Mouse (Mus musculus) limb, embryonic 15.5 days (tissue): ENCODE measurements around the gene Ep300. TPM values are rescaled to one million over a fixed set of nuclear protein-coding genes. Genes with fewer than 3 reads are reported as not detected.

Source experiments
- ATAC-seq: fragments of 200-750 bp; cut with Nextera tagmentation; 2 replicates; pipeline ENCODE4 v1.8.0; 2017; ENCODE audit warnings: low read depth, moderate TSS enrichment; ENCODE audit not compliant: insufficient number of reproducible peaks, low FRiP score, low TSS enrichment
- H3K27ac ChIP-seq: fragments of 300-500 bp; sonication (generic); 2 replicates; pipeline ENCODE4 v1.5.1; 2015; ENCODE audit warnings: moderate library complexity, mild to moderate bottlenecking, inconsistent platforms
- H3K27me3 ChIP-seq: fragments of 300-500 bp; sonication (generic); 2 replicates; pipeline ENCODE4 v1.6.1; 2015; ENCODE audit warnings: inconsistent platforms
- H3K36me3 ChIP-seq: fragments of 300-500 bp; sonication (generic); 2 replicates; pipeline ENCODE4 v1.6.1; 2015; ENCODE audit warnings: inconsistent platforms
- H3K4me1 ChIP-seq: fragments of 300-500 bp; sonication (generic); 2 replicates; pipeline ENCODE4 v1.6.1; 2015; ENCODE audit warnings: inconsistent platforms
- H3K4me2 ChIP-seq: fragments of 300-500 bp; sonication (generic); 2 replicates; pipeline ENCODE4 v1.6.1; 2015; ENCODE audit warnings: mild to moderate bottlenecking, inconsistent platforms
- H3K4me3 ChIP-seq: fragments of 300-500 bp; sonication (generic); 2 replicates; pipeline ENCODE4 v1.5.1; 2015; ENCODE audit warnings: mild to moderate bottlenecking, inconsistent platforms
- H3K9ac ChIP-seq: fragments of 300-500 bp; sonication (generic); 2 replicates; pipeline ENCODE4 v1.6.1; 2015; ENCODE audit warnings: inconsistent platforms
- H3K9me3 ChIP-seq: fragments of 300-500 bp; sonication (generic); 2 replicates; pipeline ENCODE4 v1.6.1; 2016; ENCODE audit warnings: inconsistent platforms
- WGBS: fragments of 180-500 bp; shearing (Covaris S2); methylation state at CpG from one replicate; pipeline ENCODE4 v1.1.7; 2015; 5-methylcytosine and 5-hydroxymethylcytosine counted together
- polyA plus RNA-seq: library from polyadenylated mRNA; unstranded; fragments of >200 nt; fragmentation: Nextera tagmentation; extraction: Ambion mirVana; gene quantifications from 2 replicates; pipeline ENCODE4 v1.2.1, GENCODE M21; 2015

Gene Ep300
- polyA plus RNA-seq, result 16.3 and 18.6 TPM in 2 replicates

DNA sequence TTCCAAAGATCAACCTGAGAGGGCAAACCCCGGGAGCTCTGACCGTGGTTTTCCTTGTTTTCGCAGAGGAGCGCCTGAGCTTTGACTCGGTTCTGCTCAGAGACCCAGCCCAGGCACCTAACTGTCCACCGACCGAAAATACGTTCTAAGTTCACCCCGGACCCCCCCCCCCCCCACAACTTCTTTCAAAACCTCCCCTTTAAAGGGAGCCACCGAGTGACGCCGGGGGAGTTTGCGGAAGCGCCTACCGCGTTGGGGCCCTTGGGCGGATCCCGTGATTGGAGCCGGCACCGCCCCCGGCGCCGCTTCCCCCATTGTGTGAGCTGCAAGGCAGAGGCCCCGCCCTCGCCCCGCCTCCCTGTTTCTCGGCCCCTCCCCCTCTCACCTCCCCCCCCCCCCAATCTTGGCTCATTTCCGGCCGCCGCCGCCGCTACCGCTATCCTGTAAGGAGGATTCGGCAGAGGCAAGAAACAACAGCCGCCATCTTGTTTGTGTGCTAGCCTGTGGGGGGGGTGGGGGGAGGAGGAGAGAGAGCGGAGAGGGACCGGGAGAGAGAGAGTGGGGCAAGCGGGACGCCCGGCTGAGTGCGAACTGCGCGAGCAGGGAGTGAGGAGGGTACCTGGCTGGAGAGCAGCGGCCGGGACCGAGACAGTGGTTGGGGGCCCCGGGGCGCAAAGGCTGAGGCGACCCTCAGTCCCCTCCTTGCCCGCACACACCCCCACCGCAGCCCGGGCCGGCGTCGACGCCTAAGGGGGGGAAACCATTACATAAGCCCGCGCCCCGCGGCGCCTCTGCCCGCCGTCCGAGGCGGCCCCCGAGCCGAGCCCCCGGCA lies at the start of gene Ep300:
TSS of gene Ep300 (plus strand) at position 439 of the 833 bp plus-strand sequence.
- H3K9me3 ChIP-seq, result no peaks in the 10 kb centered on the region
- H3K4me3 ChIP-seq, result peak within 1 kb of the TSS; percentile 91
- H3K4me2 ChIP-seq, result peak within 1 kb of the TSS; percentile 56
- no peaks in the 10 kb centered on the region for H3K36me3 ChIP-seq
- WGBS, result under 1% methylated on average over 66 of the region's 68 CpGs
- peak within 1 kb of the TSS; percentile 100 for H3K9ac ChIP-seq
- H3K27me3 ChIP-seq, result no peaks in the 10 kb centered on the region
- ATAC-seq, result peak; percentile 91
- peak within 1 kb of the TSS; percentile 100 for H3K27ac ChIP-seq
- H3K4me1 ChIP-seq, result peaks cover 16% of the 10 kb centered on the region; the same call in 1 of the 2 replicates

DNA sequence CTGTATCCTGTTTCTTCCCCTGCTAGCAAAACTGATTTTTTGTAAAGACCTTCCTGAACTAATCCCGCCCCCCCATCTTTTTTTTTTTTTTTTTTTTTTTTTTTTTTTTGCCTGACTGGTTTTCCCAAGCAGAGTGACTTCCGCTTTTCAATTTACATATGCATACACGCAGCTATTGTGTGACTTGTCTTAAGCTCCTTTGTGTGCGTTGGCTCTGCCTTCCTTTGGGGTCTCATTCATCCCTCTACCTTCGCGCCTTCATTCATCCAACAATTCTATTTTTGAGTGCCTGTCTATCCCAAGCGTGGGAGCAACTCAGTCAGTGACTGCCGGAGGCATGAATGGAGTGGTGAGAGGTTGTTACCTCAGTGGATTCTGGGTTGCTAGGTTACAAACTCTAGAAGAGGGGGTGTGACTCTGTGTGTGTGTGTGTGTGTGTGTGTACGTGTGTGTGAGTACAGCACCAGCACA lies 49.2 kb upstream of the Ep300 start:
- Histone ChIP-seq H3K4me2 (no peak overlapping the region), H3K36me3 (no peaks in the 10 kb centered on the region), H3K9ac (no peak overlapping the region), H3K27ac (no peak overlapping the region), H3K27me3 (no peaks in the 10 kb centered on the region), H3K9me3 (no peaks in the 10 kb centered on the region), H3K4me1 (no peaks in the 10 kb centered on the region), H3K4me3 (no peak overlapping the region)
- 61% methylated on average over 9 of the region's 9 CpGs for WGBS
- ATAC-seq, result no peak

GRCm38 (mm10) chr15:81538149-81538548 lies 47.0 kb upstream of the Ep300 start:
- no peak for ATAC-seq
- 72% methylated on average over 4 of the region's 4 CpGs for WGBS

GRCm38 (mm10) chr15:81539560-81539959 lies 45.6 kb upstream of the Ep300 start:
- Histone ChIP-seq H3K27ac (no peak overlapping the region), H3K4me2 (no peak overlapping the region), H3K9me3 (no peaks in the 10 kb centered on the region), H3K36me3 (no peaks in the 10 kb centered on the region), H3K27me3 (no peaks in the 10 kb centered on the region), H3K9ac (no peak overlapping the region), H3K4me3 (no peak overlapping the region), H3K4me1 (no peaks in the 10 kb centered on the region)
- no peak for ATAC-seq
- 67% methylated on average over 2 of the region's 2 CpGs for WGBS

More at GRCm38 (mm10) chr15:81538149-81538548, 47.0 kb upstream of the Ep300 start:
- no peaks in the 10 kb centered on the region for H3K36me3 ChIP-seq
- no peak overlapping the region for H3K9ac ChIP-seq
- H3K4me3 ChIP-seq, result no peak overlapping the region
- H3K4me2 ChIP-seq, result no peak overlapping the region
- H3K4me1 ChIP-seq, result no peaks in the 10 kb centered on the region
- no peak overlapping the region for H3K27ac ChIP-seq
- no peaks in the 10 kb centered on the region for H3K9me3 ChIP-seq
- H3K27me3 ChIP-seq, result no peaks in the 10 kb centered on the region

GRCm38 (mm10) chr15:81544916-81545315 lies 40.2 kb upstream of the Ep300 start:
- H3K27me3 ChIP-seq, result no peaks in the 10 kb centered on the region
- H3K9me3 ChIP-seq, result no peaks in the 10 kb centered on the region
- ATAC-seq, result no peak
- H3K9ac ChIP-seq, result no peak overlapping the region
- H3K4me1 ChIP-seq, result no peaks in the 10 kb centered on the region
- H3K27ac ChIP-seq, result no peak overlapping the region
- no peak overlapping the region for H3K4me3 ChIP-seq
- 79% methylated on average over 2 of the region's 2 CpGs for WGBS
- no peak overlapping the region for H3K4me2 ChIP-seq
- H3K36me3 ChIP-seq, result no peaks in the 10 kb centered on the region

- Histone ChIP-seq H3K36me3 (no peaks in the 10 kb centered on the region), H3K9ac (no peak overlapping the region), H3K4me2 (no peak overlapping the region), H3K27ac (no peak overlapping the region), H3K27me3 (no peaks in the 10 kb centered on the region), H3K4me3 (no peak overlapping the region), H3K4me1 (no peaks in the 10 kb centered on the region), H3K9me3 (no peaks in the 10 kb centered on the region)
- ATAC-seq, result no peak
- 79% methylated on average over 5 of the region's 5 CpGs for WGBS
These were observed 39.6 kb upstream of the Ep300 start for GRCm38 (mm10) chr15:81545387-81546176.

DNA sequence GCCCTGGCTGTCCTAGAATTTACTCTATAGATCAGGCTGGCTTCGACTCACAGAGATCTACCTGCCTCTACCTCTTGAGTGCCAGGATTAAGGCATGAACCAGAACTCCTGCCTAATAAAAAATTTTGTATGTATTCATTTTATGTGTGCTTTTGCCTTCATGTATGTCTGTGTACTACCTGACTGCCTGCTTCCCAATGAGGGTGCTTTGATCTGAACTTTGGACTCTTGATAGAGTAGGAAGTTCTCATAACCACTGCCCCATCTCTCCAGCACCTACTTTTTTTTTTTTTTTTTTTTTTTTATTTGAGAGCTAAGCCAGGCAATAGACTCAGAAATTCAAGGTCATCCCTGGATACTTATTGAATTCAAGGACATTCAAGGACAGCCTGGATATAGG lies 31.7 kb upstream of the Ep300 start:
- Histone ChIP-seq H3K4me3 (no peak overlapping the region), H3K4me2 (no peak overlapping the region), H3K9ac (no peak overlapping the region), H3K9me3 (no peaks in the 10 kb centered on the region), H3K36me3 (no peaks in the 10 kb centered on the region), H3K4me1 (no peaks in the 10 kb centered on the region), H3K27ac (no peak overlapping the region), H3K27me3 (no peaks in the 10 kb centered on the region)
- WGBS, result 73% methylated on average over 1 of the region's 1 CpGs
- no peak for ATAC-seq

- no peak for ATAC-seq
- Histone ChIP-seq H3K4me2 (no peak overlapping the region), H3K9ac (no peak overlapping the region), H3K4me3 (no peak overlapping the region), H3K9me3 (no peaks in the 10 kb centered on the region), H3K4me1 (no peaks in the 10 kb centered on the region), H3K27me3 (no peaks in the 10 kb centered on the region), H3K27ac (no peak overlapping the region), H3K36me3 (no peaks in the 10 kb centered on the region)
- WGBS, result 33% methylated on average over 18 of the region's 18 CpGs
These were observed 30.4 kb upstream of the Ep300 start for GRCm38 (mm10) chr15:81554558-81555297.

DNA sequence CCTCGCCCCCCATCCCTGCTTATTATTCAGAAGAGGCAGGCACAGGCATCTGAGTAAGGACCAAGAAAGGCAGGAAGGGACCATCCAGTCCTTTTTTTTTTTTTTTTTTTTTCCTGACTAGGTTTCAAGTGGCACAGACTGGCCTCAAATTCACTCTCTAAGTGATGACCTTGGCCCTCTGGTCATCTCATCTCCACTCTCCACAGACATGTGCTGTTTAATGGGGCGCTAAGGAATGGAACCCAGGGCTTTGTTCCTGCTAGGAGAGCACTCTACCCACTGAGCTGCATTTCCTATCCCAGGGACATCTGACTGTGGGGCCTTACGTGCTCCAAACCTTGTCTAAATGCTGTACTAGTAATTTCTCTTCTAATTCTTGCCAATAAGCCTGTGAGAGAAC lies 29.2 kb upstream of the Ep300 start:
- WGBS, result 74% methylated on average over 3 of the region's 3 CpGs
- no peaks in the 10 kb centered on the region for H3K9me3 ChIP-seq
- H3K4me2 ChIP-seq, result no peak overlapping the region
- H3K36me3 ChIP-seq, result no peaks in the 10 kb centered on the region
- ATAC-seq, result no peak
- no peak overlapping the region for H3K27ac ChIP-seq
- no peak overlapping the region for H3K4me3 ChIP-seq
- H3K9ac ChIP-seq, result no peak overlapping the region
- H3K4me1 ChIP-seq, result no peaks in the 10 kb centered on the region
- H3K27me3 ChIP-seq, result no peaks in the 10 kb centered on the region

DNA sequence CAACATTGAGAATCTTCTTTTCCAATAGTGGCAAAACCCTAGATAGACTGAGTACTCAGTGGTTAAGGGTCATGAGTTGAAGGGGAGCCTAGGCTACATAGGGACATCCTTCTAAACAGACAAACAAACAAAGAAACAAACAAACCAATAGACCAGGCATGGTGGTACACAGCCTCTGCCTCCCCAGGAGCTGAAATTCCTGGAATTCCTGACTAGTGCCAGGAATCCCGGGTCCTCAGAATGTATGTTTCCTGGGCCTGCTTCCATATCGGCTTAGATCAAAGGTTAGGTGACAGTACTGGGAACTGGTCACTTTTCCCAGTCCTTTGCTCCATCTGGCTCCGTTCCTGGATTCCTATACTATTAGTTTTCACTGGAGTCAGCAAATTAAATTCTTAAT lies 23.6 kb upstream of the Ep300 start:
- Histone ChIP-seq H3K36me3 (no peaks in the 10 kb centered on the region), H3K9me3 (no peaks in the 10 kb centered on the region), H3K4me3 (no peak overlapping the region), H3K27ac (no peak overlapping the region), H3K4me2 (no peak overlapping the region), H3K4me1 (no peaks in the 10 kb centered on the region), H3K9ac (no peak overlapping the region), H3K27me3 (no peaks in the 10 kb centered on the region)
- ATAC-seq, result no peak
- 30% methylated on average over 3 of the region's 3 CpGs for WGBS

DNA sequence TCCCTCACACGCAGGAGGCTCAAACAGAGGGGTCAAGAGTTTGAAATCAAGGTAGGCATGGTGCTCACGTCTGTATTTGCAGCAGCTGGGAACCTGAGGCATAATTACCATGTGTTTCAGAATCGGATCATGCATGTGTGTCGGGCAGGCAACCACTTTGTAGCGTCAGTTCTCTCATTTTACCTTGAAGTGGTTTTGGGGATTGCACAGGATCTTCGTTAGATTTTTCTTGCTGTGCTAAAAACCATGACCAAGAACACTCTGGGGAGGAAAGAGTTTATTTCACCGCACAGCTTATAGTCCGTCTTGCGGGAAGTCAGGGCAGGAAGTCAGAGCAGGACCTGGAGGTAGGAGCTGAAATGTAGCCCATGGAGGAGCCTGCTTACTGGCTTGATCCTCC lies 23.2 kb upstream of the Ep300 start:
- ATAC-seq, result no peak
- Histone ChIP-seq H3K9ac (no peak overlapping the region), H3K4me2 (no peak overlapping the region), H3K9me3 (no peaks in the 10 kb centered on the region), H3K27ac (no peak overlapping the region), H3K4me1 (no peaks in the 10 kb centered on the region), H3K4me3 (no peak overlapping the region), H3K27me3 (no peaks in the 10 kb centered on the region), H3K36me3 (no peaks in the 10 kb centered on the region)
- 64% methylated on average over 9 of the region's 9 CpGs for WGBS
